Mouse (Mus musculus) left cerebral cortex, postnatal 14 days (tissue): ENCODE measurements at regions not wholly inside any gene's neighbourhood (a gene's known extent, or its start where the extent isn't known, plus 50 kb on each side); places are given as distances from the start of the nearest gene placed in this dataset.
A peak's percentile ranks its signal among the peaks of the same experiment; 100 is the strongest.

Experiments
- DNase-seq, 2 experiments: peaks; one replicate each; pipeline ENCODE4 v3.0.0; 2021 to 2022; ENCODE audit warnings: low spot score in 2 of 2, mixed read lengths in 1 of 2
- intact Hi-C: fragments of 180-260 bp; cut with DNase I; formaldehyde crosslinking; loops from one replicate; pipeline ENCODE4 v1.15.1; 2025

DNA sequence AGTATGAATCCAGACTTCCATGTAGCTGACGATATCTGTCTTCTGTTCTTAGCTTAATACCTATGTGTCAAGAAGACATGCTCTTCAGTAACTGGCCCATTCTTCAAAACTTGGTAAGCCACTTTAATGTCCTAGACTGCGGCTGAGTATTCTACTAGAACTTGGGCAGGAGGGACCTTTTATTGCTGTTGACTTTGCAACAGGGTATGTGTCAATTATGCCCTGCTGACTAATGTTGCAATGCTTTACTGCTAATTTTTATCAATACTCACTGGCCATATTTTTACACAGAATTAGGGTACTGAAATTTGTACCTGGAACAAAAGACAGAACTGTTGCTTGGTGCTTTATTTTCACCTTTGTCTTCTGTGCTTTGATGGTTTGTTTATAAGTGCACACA, 746.9 kb downstream of the Ppargc1a start:
- no peak for DNase-seq
- intact Hi-C loops = no loop called here

DNA sequence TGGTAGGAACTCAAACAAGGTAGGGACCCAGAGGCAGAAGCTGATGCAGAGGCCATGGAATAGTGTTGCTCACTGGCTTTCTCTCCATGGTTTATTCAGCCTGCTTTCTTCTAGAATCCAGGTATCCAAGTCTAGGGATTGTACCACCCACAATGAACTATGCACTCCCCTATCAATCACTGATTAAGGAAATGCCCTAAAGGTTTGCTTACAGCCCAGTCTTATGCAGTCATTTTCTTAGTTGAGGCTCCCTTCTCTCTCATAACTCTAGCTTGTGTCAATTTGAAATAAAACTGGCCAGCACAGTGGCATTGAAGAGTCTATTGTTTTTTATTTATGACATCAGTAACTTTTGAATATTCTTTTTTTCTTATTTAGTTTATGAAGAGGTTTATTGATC, 747.6 kb downstream of the Ppargc1a start:
- no peak for DNase-seq
- intact Hi-C loops = no loop called here

DNA sequence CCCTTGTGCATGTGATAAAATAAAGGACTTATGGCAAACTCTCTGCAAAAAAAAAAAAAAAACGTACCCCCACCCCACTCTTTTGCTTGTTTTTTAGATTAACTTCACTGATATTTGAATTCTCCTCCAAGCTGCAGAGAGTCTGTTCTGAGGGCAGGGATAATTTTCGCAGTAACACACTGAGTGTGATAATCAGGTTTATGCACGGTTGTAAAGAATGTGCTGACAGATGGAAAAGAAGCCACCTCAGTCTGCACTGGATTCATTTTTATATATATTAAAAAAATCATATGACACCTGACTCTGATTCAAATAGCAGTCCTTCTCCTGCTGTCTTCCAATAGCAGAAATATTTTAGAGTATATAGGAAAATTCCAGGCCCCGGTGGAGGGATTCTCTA, 736.5 kb upstream of the Adgra3 start:
- intact Hi-C loops = no loop called here
- no peak for DNase-seq

GRCm38 (mm10) chr5:50794453-50795169, 735.8 kb upstream of the Adgra3 start:
- no peak for DNase-seq
- intact Hi-C loops = no loop called here

GRCm38 (mm10) chr5:50793558-50793957, 734.8 kb upstream of the Adgra3 start:
- intact Hi-C loops = no loop called here
- no peak for DNase-seq

- no peak for DNase-seq
- intact Hi-C loops = no loop called here
Observed at GRCm38 (mm10) chr5:50785273-50785672, 726.5 kb upstream of the Adgra3 start.

DNA sequence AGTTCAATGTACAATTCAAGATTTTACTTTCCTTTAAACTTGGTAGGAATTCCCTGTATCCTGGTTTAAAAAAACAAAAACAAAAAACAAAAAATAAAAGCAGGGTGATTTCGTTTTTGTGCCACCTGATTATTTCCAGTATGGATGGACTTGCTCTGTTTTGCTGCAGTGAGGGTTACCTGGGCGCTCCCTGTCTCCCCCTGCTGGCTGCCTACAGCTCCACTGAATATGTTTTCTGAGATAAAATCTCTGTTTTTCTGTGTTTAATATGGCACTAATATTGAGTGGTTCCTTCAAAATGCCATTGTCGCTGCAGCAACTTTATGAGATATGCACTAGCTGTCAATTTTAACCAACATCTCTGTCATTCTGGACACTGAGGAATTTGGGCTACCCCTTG, 720.3 kb upstream of the Adgra3 start:
- intact Hi-C loops = no loop called here
- no peak for DNase-seq

DNA sequence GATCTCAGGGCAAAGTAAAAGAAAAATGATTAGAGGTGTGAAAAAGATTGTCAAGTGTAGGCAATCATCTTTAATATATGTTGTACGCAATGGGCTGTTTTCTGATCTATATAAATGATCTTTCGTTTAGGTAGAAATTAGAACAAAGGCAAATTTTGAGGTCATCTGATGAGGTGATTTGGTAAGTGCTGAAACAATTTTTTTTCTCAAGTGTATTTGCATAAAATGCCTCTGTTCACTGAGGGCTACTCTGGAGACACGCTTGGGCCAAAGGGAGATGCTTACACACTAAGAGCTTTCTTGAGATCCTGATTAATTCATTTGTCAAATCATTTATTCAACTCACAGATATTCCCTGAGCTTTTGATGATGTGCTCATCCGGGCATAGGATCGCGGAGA, 719.4 kb upstream of the Adgra3 start:
- intact Hi-C loops = no loop called here
- no peak for DNase-seq

DNA sequence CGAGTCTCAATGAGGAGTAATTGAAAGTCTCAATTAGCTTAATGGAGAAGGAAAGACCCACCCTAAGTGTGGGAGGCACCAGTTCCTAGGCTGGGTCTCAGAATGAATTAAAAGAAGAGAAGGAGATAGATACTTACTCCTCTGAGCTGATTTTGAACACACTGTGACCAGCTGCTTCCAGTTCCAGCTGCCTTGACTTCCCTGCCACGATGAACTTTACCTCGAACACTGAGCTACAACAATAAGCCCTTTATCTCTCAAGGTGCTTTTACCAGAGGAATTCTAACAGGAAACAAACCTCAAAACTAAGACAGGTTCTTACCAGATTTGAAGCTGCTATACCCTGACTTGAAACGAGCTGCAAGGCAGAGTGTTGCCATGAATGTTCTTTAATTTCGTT, 703.5 kb upstream of the Adgra3 start:
- DNase-seq = no peak
- intact Hi-C loops = no loop called here

DNA sequence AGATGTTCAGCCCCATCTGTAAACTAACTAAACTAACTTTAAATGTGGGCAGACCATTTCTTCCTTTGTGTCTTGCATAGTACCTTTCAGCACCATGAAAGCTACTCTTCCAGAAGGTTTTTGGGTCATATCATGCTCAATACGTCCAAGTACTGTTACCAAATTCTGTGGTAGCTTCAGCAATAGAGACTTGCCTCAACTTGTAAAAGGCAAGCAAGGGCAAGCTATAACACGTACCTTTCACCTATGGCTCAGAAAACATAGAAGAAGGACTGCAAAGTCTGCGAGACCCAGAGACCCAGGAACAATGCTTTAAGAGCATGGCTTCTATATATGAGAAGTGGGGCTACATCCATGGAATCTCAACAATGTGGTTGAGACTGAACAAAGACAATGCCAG, 701.6 kb upstream of the Adgra3 start:
- intact Hi-C loops = no loop called here
- DNase-seq = no peak

GRCm38 (mm10) chr5:50752766-50753165, 694.0 kb upstream of the Adgra3 start:
- peak; percentile 5 to 66 for DNase-seq

DNA sequence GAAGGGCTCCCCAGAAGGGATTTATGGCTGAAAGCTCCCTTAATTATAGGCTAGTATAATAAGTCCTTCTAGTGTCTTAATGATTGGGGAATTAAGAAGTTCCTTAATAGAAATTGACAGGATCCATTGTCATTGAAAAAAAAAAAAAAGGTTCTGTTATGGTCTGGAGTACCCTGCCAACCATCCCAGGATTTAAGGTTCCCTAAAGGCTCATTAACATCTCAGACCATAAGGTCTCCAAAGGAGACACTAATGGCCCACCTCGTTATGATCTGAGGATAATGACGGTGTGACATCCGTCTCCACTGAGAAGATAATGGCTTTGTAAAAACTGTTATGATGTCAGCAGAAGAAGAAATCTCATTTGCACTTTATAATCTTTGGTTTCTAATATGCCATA, 692.6 kb upstream of the Adgra3 start:
- intact Hi-C loops = no loop called here
- no peak for DNase-seq

More at GRCm38 (mm10) chr5:50752766-50753165, 694.0 kb upstream of the Adgra3 start:
- intact Hi-C loops = no loop called here

DNA sequence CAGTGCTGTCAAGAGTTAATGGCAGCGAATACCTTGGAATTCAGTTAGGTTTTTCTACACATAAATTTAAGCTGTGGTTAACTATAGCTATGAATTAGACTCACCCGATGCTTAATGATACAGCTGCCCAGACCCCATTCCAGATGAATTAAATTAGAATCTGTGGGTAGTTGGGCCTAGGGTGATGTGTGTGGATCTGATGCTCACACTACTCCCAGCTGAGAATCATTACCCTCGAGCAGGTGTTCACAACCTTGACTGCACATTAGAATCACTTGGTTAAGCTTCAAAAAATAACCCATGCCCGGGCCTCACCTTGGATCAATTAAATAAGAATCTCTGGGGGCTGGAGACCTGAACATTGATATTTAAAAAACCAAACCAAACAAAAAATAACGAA, 684.2 kb upstream of the Adgra3 start:
- intact Hi-C loops = no loop called here
- DNase-seq = no peak

DNA sequence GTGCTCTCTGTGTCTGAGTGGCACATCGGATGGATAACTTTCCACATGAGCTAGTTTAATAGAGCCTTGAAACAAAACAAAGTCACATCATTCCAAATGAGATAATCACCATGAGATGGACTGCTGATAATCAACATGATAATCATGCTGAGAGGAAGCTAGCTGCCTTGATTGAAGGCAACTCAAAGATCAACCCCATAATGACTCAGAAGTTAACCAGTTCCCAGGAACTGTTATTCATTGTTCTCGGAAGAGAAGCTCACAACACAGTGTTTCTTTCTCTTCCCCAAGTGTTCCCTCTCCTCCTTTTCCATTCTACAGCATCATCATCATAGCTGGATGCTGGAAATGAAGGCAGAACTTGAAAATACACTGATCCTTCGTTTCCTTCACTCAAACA, 674.9 kb upstream of the Adgra3 start:
- no peak for DNase-seq
- intact Hi-C loops = no loop called here

DNA sequence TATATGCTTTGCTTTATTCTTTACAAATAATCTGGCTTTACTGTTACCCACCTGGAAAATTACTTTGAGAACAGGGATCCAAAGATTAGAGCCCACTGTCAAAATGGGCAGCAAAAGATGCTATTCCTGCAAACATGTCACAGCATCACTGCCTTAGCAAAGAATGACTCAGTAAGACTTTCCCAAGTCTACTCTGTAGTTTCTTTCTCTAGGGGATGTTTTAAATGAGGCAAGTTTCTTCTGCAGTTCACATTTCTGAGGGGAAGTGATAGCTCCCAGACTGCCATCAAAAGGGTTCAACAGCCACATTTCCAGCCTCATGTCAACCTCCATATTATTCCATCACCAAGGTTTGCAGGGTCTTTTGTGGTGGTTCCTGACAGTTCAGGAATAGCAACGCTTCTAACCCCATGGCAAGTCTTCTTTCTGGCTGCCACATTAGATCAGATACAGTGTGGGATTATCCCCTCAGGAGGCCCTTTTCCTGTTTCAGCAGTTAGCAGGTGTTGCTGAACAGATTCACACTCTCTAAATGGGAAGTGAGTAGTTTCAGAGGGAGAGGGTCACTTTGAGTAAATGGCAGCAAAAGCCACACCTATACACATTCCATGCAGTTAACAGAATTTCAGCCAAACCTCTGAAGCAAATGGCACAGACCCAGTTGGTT, 669.7 kb upstream of the Adgra3 start:
- intact Hi-C loops = no loop called here

GRCm38 (mm10) chr5:50706945-50707663, 648.3 kb upstream of the Adgra3 start:
- no peak for DNase-seq
- intact Hi-C loops = no loop called here

More for the DNA sequence above, 669.7 kb upstream of the Adgra3 start:
- DNase-seq = no peak

GRCm38 (mm10) chr5:50698084-50698483, 639.3 kb upstream of the Adgra3 start:
- DNase-seq = peak; percentile 4 to 7
- intact Hi-C loops = loop anchor here (10.0 kb wide), 1 partner anchor 223 kb away; no protein-coding TSS in a partner anchor

DNA sequence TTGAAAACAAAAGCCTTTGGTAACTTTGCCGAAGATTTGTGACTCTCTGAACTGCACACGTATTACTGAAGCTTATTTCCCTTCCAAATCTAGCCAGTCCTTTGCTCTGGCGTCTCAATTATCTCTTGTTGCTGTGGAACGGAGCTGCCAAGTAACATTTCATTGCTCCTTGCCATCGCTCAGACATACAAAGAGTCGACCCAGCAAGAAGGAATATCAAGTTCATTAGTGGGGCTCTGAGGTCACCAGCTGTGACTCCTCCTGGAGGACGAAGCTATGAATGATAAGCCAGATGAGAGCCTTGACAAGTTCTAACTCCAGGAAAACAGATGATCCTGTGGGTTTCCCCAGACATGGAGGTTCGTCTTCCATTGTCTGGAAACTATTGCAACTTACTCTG, 638.8 kb upstream of the Adgra3 start:
- intact Hi-C loops = loop anchor here (10.0 kb wide), 1 partner anchor 223 kb away; no protein-coding TSS in a partner anchor
- DNase-seq = no peak

- no peak for DNase-seq
- intact Hi-C loops = no loop called here
Observed at GRCm38 (mm10) chr5:50688362-50688761, 629.6 kb upstream of the Adgra3 start.

DNA sequence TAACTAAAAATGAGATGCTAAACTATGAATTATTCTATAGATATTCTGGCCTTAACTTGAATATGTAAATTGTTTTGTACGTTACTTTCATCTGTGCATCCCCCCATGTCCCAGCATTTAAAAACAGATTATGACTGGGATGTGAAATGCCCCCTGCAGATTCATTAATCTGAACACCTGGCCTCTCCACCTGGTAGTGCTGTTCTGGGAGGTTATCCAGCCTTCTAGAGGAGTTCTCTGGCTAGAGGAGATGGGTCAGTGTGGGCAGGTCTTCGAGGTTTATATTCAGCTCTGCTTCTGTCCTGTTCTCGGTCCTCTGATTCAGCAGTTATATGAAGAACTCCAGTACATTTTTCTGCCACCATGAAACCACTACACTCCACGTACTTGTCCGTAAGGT, 625.2 kb upstream of the Adgra3 start:
- intact Hi-C loops = no loop called here

DNA sequence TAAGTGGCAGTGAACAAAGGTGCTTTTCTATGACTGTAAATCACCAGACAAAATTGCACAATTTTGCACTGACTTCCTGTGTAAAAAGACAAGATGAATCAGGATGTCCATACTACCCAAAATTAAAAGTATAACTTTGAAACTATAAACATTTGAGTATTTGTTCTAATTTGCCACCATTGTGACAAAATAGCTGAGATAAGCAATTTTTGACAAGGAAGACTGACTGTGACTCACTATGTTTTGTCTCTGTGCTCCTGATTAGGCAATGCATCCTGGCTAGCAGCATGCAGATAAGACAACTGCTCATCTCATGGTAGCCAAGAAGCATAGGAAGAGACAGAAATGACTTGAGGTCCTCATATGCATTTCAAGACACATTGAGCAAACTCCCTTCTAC, 577.7 kb upstream of the Adgra3 start:
- DNase-seq = no peak
- intact Hi-C loops = no loop called here

More for the DNA sequence above, 625.2 kb upstream of the Adgra3 start:
- DNase-seq = no peak
